Mouse (Mus musculus): Measurements from ENCODE around the gene Akr1b10. TPM values are rescaled to one million over a fixed set of nuclear protein-coding genes. Genes with fewer than 3 reads are reported as not detected.
"Not testable (repeated sequence)": the region's sequence is repeated elsewhere in the genome, so short reads cannot be mapped to it uniquely, and the experiment has no call there.

The Akr1b10 gene
- polyA plus RNA-seq, 1 experiment, result not detected

- Histone ChIP-seq H3K27ac (ENCODE audit: insufficient read depth, low read depth, low read length) (no peak overlapping the region), H3K4me1 (ENCODE audit: control insufficient read depth, insufficient read depth, low read length) (no peaks in the 10 kb centered on the region), H3K4me3 (ENCODE audit: insufficient read depth, low read depth, low read length) (no peak overlapping the region)
- WGBS, result 82% methylated on average over 12 of the region's 12 CpGs
- TF ChIP-seq POLR2A (IDR thresholded peaks at IDR 0.05; ENCODE audit: insufficient read depth, low read depth, low read length) (no peak), CTCF (IDR thresholded peaks at IDR 0.05; ENCODE audit: insufficient read depth, low read depth, low read length) (no peak)
Measured at GRCm38 (mm10) chr6:34364217-34365136, 19.5 kb upstream of the Akr1b10 start.

GRCm38 (mm10) chr6:34367998-34368397, 16.0 kb upstream of the Akr1b10 start:
- no peak overlapping the region for H3K4me3 ChIP-seq (ENCODE audit: insufficient read depth, low read depth, low read length)
- no peaks in the 10 kb centered on the region for H3K4me1 ChIP-seq (ENCODE audit: control insufficient read depth, insufficient read depth, low read length)
- H3K27ac ChIP-seq (ENCODE audit: insufficient read depth, low read depth, low read length), result no peak overlapping the region
- 93% methylated on average over 9 of the region's 9 CpGs for WGBS
- TF ChIP-seq CTCF (IDR thresholded peaks at IDR 0.05; ENCODE audit: insufficient read depth, low read depth, low read length) (no peak), POLR2A (IDR thresholded peaks at IDR 0.05; ENCODE audit: insufficient read depth, low read depth, low read length) (no peak)

- no peak overlapping the region for H3K27ac ChIP-seq (ENCODE audit: insufficient read depth, low read depth, low read length)
- no peaks in the 10 kb centered on the region for H3K4me1 ChIP-seq (ENCODE audit: control insufficient read depth, insufficient read depth, low read length)
- H3K4me3 ChIP-seq (ENCODE audit: insufficient read depth, low read depth, low read length), result no peak overlapping the region
- 90% methylated on average over 8 of the region's 8 CpGs for WGBS
- TF ChIP-seq CTCF (IDR thresholded peaks at IDR 0.05; ENCODE audit: insufficient read depth, low read depth, low read length), result no peak
- no peak for TF ChIP-seq POLR2A (IDR thresholded peaks at IDR 0.05; ENCODE audit: insufficient read depth, low read depth, low read length)
Measured at GRCm38 (mm10) chr6:34370081-34370480, 13.9 kb upstream of the Akr1b10 start.

DNA sequence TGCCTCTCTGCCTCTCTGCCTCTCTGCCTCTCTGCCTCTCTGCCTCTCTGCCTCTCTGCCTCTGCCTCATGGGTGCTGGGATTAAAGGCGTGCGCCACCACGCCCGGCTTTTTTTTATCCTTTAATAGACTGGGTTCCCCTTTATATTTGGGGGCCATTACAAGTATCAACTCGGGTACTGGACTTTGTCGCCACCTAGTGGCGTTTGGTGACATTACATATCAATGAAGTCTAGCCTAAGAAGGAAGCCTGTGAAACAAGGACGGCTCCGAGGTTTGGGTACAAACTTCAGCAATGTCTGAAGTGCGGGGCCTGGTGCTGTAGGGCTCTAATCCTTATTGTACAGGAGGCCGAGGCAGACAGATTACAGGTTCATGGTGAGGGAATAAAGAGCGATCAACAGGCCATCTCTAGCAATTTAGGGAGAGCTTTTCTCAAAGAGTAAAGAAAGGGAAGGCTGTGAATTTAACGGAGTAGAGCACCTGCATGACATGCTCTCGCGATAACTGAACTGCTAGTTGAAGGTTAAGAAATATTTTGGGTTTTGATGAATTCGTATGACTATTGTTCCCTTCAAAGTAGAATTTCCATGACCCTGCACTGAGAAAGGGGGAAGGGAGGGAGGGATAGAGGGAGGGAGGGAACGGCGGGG, 12.2 kb upstream of the Akr1b10 start:
- Histone ChIP-seq H3K4me1 (ENCODE audit: control insufficient read depth, insufficient read depth, low read length) (no peaks in the 10 kb centered on the region), H3K27ac (ENCODE audit: insufficient read depth, low read depth, low read length) (no peak overlapping the region), H3K4me3 (ENCODE audit: insufficient read depth, low read depth, low read length) (no peak overlapping the region)
- WGBS, result 23% methylated on average over 18 of the region's 18 CpGs
- TF ChIP-seq CTCF (IDR thresholded peaks at IDR 0.05; ENCODE audit: insufficient read depth, low read depth, low read length) (no peak), POLR2A (IDR thresholded peaks at IDR 0.05; ENCODE audit: insufficient read depth, low read depth, low read length) (no peak)

DNA sequence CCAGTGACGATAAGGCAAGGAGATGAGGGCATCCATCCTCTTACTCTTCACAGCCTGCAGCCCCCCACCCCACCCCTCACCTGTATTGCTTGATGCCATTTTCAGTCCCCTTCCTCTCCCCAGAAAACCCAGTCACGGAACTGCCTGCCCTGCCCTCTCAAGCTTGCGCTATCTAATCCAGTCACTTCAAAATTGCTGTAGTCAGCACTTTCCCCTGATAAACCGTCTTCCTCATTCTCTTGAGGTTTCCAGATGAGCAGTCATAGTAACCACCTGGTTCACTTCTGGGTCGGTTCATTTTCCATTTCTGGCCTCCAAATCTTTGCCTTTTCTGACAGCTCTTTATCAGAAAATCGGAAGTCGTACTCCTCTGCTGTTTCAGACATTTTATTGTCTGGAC, 10.2 kb upstream of the Akr1b10 start:
- TF ChIP-seq POLR2A (IDR thresholded peaks at IDR 0.05; ENCODE audit: insufficient read depth, low read depth, low read length) (no peak), CTCF (IDR thresholded peaks at IDR 0.05; ENCODE audit: insufficient read depth, low read depth, low read length) (no peak)
- Histone ChIP-seq H3K4me1 (ENCODE audit: control insufficient read depth, insufficient read depth, low read length) (no peaks in the 10 kb centered on the region), H3K4me3 (ENCODE audit: insufficient read depth, low read depth, low read length) (no peak overlapping the region), H3K27ac (ENCODE audit: insufficient read depth, low read depth, low read length) (no peak overlapping the region)
- 90% methylated on average over 7 of the region's 7 CpGs for WGBS

GRCm38 (mm10) chr6:34375888-34376287, 8.1 kb upstream of the Akr1b10 start:
- not testable (repeated sequence) for H3K27ac ChIP-seq (ENCODE audit: insufficient read depth, low read depth, low read length); H3K4me1 ChIP-seq (ENCODE audit: control insufficient read depth, insufficient read depth, low read length); H3K4me3 ChIP-seq (ENCODE audit: insufficient read depth, low read depth, low read length)
- WGBS, result 64% methylated on average over 5 of the region's 5 CpGs

DNA sequence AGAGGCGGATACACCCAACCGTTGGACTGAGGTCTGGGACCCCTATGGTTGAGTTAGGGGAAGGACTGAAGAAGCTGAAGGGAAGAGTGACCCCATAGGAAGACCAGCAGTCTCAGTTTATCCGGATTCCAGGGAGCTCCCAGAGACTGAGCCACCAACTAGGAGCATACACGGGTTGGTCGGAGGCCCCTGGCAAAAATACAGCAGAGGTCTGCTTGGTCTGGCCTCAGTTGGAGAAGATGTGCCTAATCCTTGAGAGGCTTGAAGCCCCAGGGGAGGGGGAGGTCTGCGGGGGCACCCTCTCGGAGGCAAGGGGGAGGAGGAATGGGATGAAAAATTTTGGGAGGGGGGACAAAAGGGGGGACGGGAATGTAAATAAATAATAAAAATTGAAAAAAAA, 617 bp upstream of the Akr1b10 start:
- TF ChIP-seq POLR2A (IDR thresholded peaks at IDR 0.05; ENCODE audit: insufficient read depth, low read depth, low read length) (no peak), CTCF (IDR thresholded peaks at IDR 0.05; ENCODE audit: insufficient read depth, low read depth, low read length) (no peak)
- Histone ChIP-seq H3K27ac (ENCODE audit: insufficient read depth, low read depth, low read length) (no peak overlapping the region), H3K4me1 (ENCODE audit: control insufficient read depth, insufficient read depth, low read length) (peaks cover 7% of the 10 kb centered on the region; the same call in 1 of the 2 replicates), H3K4me3 (ENCODE audit: insufficient read depth, low read depth, low read length) (no peak overlapping the region)
- WGBS, result 42% methylated on average over 8 of the region's 8 CpGs

GRCm38 (mm10) chr6:34384701-34385370, 818 bp downstream of the Akr1b10 start:
- Histone ChIP-seq H3K27ac (ENCODE audit: insufficient read depth, low read depth, low read length) (no peak overlapping the region), H3K4me1 (ENCODE audit: control insufficient read depth, insufficient read depth, low read length) (peaks cover 7% of the 10 kb centered on the region; the same call in 1 of the 2 replicates), H3K4me3 (ENCODE audit: insufficient read depth, low read depth, low read length) (peak overlapping the region; percentile 63)
- no peak for TF ChIP-seq POLR2A (IDR thresholded peaks at IDR 0.05; ENCODE audit: insufficient read depth, low read depth, low read length)
- no peak for TF ChIP-seq CTCF (IDR thresholded peaks at IDR 0.05; ENCODE audit: insufficient read depth, low read depth, low read length)
- WGBS, result 11% methylated on average over 13 of the region's 13 CpGs
